Mouse (Mus musculus) lung, embryonic 16.5 days (tissue): ENCODE results near the gene Prr12. TPM values are rescaled to one million over a fixed set of nuclear protein-coding genes. Genes with fewer than 3 reads are reported as not detected.
"Not testable (repeated sequence)": the region's sequence is repeated elsewhere in the genome, so short reads cannot be mapped to it uniquely, and the experiment has no call there.

ENCODE experiments used
- ATAC-seq: fragments of 200-750 bp; cut with Nextera tagmentation; 2 replicates; pipeline ENCODE4 v1.8.0; 2017; ENCODE audit warnings: low read depth, mild to moderate bottlenecking, moderate library complexity
- H3K27ac ChIP-seq: fragments of 300-500 bp; sonication (generic); 2 replicates; pipeline ENCODE4 v1.5.1; 2014; ENCODE audit warnings: mild to moderate bottlenecking, control low read depth, low read length
- H3K27me3 ChIP-seq: fragments of 300-500 bp; sonication (generic); 2 replicates; pipeline ENCODE4 v1.6.1; 2014; ENCODE audit warnings: low read depth, low read length, mixed read lengths; ENCODE audit not compliant: control insufficient read depth, insufficient read depth
- H3K36me3 ChIP-seq: fragments of 300-500 bp; sonication (generic); 2 replicates; pipeline ENCODE4 v1.6.1; 2014; ENCODE audit warnings: low read length; ENCODE audit not compliant: control insufficient read depth, insufficient read depth
- H3K4me1 ChIP-seq: fragments of 300-500 bp; sonication (generic); replicated peaks from 2 replicates; pipeline ENCODE4 v1.6.1; 2014; ENCODE audit warnings: low read length, mixed read lengths; ENCODE audit not compliant: control insufficient read depth, insufficient read depth
- H3K4me2 ChIP-seq: fragments of 300-500 bp; sonication (generic); 2 replicates; pipeline ENCODE4 v1.6.1; 2014; ENCODE audit warnings: low read depth, low read length, control low read depth
- H3K4me3 ChIP-seq: fragments of 300-500 bp; sonication (generic); 2 replicates; pipeline ENCODE4 v1.5.1; 2014; ENCODE audit warnings: mild to moderate bottlenecking, low read length, control low read depth
- H3K9ac ChIP-seq: fragments of 300-500 bp; sonication (generic); 2 replicates; pipeline ENCODE4 v1.6.1; 2014; ENCODE audit warnings: low read length, control low read depth
- H3K9me3 ChIP-seq: fragments of 300-500 bp; sonication (generic); 2 replicates; pipeline ENCODE4 v1.6.1; 2016; ENCODE audit warnings: low read length; ENCODE audit not compliant: control insufficient read depth
- WGBS: fragments of 180-500 bp; shearing (Covaris S2); extraction: QIAGEN DNeasy Blood & Tissue Kit; methylation state at CpG from one replicate; pipeline ENCODE4 v1.1.7; 2014; 5-methylcytosine and 5-hydroxymethylcytosine counted together
- polyA plus RNA-seq: library from polyadenylated mRNA; unstranded; fragments of >200 nt; fragmentation: Nextera tagmentation; extraction: Ambion mirVana; gene quantifications from 2 replicates; pipeline ENCODE4 v1.2.1, GENCODE M21; 2015

The Prr12 gene
- polyA plus RNA-seq, result 9.2 TPM in 2 replicates

DNA sequence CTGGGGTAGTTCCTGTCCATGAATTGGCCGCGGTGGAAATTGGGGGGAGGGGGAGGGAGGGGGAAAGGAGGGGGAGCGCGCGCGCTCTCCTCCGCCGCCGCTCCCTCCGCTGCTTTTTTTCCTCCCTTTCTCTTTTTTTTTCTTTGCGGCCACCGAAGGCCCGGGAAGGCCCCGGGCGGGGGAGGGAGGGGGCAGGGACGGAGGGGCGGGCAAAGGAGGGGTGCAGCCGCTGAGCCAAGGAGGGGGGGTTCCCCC lies at the start of gene Prr12:
Gene Prr12 (minus strand): TSS at position 20 of the 255 bp plus-strand sequence.
- Histone ChIP-seq H3K36me3 (peaks cover 24% of the 10 kb centered on the region), H3K27ac (peak within 1 kb of the TSS; percentile 100), H3K9me3 (no peaks in the 10 kb centered on the region), H3K4me3 (peak within 1 kb of the TSS; percentile 90), H3K9ac (peak within 1 kb of the TSS; percentile 76), H3K4me2 (peak within 1 kb of the TSS; percentile 95), H3K4me1 (peaks cover 19% of the 10 kb centered on the region), H3K27me3 (no peaks in the 10 kb centered on the region)
- WGBS, result 0% methylated on average over 10 of the region's 18 CpGs
- ATAC-seq, result no peak

DNA sequence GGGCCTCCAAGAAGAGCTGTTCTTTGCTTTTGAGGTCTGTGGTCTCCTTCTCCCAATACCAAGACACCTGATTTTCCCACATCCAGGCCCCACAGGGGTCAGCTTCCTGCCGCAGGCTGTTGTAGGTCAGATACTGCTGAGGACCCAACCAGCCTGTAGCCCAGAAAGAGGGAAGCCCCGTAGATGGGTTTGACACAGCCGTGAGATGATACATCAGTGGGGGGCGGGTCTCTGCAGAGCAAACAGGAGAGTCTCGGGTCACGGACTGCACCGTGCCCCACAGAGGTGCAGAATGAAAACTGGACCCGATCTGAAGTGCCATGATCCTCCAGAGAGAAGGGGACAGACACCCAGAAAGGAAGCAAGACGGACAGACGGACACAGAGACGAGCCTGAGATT lies 49.8 kb upstream of the Prr12 start:
- WGBS, result 69% methylated on average over 11 of the region's 11 CpGs
- Histone ChIP-seq H3K4me2 (peak overlapping the region; percentile 69), H3K27me3 (no peaks in the 10 kb centered on the region), H3K27ac (no peak overlapping the region; the same call in 1 of the 2 replicates), H3K9ac (peak overlapping the region; percentile 74), H3K9me3 (no peaks in the 10 kb centered on the region), H3K36me3 (peaks cover 4% of the 10 kb centered on the region; the same call in 1 of the 2 replicates), H3K4me1 (peaks cover 22% of the 10 kb centered on the region), H3K4me3 (peak overlapping the region; percentile 56)
- ATAC-seq, result no peak

DNA sequence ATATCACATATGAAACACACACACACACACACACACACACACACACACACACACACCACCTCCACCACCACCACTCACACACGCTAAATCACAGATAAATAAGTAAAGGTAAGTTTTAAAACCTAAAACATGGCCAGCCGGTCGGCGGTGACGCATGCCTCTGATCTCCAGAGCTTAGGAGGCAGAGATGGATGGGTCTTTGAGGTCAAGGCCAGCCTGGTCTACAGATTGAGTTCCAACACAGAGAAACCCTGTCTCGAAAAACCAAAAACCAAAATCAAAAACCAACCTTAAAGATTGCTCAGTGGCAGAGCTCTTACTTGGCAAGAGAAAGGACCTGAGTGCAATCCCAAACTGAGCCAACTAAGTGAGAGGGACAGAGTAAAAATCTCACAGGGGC lies 47.4 kb upstream of the Prr12 start:
- ATAC-seq, result no peak

DNA sequence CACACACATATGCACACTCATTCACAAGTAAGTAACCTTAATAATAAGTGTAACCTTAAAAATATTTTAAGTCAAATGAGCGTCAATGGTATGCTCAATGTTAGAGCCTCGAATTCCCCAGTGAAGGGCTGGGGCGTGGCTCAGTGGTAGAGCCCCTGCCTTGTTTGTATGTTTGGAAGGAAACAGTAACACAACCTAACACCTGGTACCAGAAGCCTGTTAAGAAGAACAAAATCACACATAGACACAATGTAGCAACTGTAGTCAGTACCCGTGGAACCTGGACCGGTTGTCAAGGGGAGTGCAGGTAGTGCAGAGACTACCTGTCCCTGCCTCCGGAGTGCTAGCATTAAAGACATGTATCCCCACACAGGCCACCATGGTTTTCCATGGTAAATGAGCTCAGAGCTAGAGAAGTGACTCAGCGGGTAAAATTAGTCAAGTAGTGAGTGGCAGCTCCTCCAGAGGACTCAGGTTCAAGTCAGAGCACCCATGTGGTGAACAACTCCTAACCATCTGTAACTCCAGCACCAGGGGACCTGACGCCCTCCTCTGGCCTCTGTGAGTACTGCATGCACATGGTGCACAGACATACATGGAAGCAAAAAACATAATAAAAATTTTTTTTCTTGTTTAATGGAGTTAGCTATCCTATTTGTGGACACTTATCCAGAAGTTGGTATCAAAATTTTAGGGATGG lies 46.0 kb upstream of the Prr12 start:
- Histone ChIP-seq H3K9me3 (no peaks in the 10 kb centered on the region), H3K36me3 (peaks cover 6% of the 10 kb centered on the region; the same call in 1 of the 2 replicates), H3K27me3 (no peaks in the 10 kb centered on the region), H3K4me3 (no peak overlapping the region), H3K4me1 (peaks cover 14% of the 10 kb centered on the region), H3K9ac (no peak overlapping the region), H3K4me2 (no peak overlapping the region), H3K27ac (no peak overlapping the region)
- ATAC-seq, result no peak
- 87% methylated on average over 8 of the region's 8 CpGs for WGBS

More for the DNA sequence above, 47.4 kb upstream of the Prr12 start:
- peaks cover 6% of the 10 kb centered on the region; the same call in 1 of the 2 replicates for H3K36me3 ChIP-seq
- H3K9me3 ChIP-seq, result no peaks in the 10 kb centered on the region
- no peaks in the 10 kb centered on the region for H3K27me3 ChIP-seq
- no peak overlapping the region for H3K27ac ChIP-seq
- peaks cover 22% of the 10 kb centered on the region for H3K4me1 ChIP-seq
- no peak overlapping the region for H3K9ac ChIP-seq
- no peak overlapping the region for H3K4me2 ChIP-seq
- WGBS, result 75% methylated on average over 6 of the region's 6 CpGs
- no peak overlapping the region for H3K4me3 ChIP-seq

DNA sequence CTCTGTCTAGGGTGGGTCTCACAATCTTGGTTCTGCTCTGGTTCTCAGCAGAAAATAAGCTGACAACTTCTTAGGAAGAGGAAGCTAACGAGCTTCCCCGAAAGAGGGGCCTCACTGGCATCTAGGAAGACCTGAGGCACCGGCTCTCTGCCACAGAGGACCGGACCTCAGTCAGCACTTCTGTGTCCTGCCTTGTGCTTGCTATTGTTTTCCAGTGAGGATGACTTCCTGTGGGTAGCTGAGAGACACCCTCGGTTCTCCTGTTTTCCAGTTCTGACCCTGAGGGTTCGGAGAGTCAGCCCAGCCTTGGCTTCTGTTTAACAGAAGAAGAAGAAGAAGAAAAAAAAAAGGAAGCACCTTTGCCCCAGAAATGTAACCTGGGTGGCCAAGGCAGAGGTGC lies 44.8 kb upstream of the Prr12 start:
- Histone ChIP-seq H3K27ac (0 out of 2 replicates have a peak overlapping the region, but pooled peaks have one; percentile 4), H3K27me3 (no peaks in the 10 kb centered on the region), H3K9me3 (no peaks in the 10 kb centered on the region), H3K4me1 (peaks cover 11% of the 10 kb centered on the region), H3K4me2 (no peak overlapping the region), H3K4me3 (no peak overlapping the region), H3K9ac (no peak overlapping the region), H3K36me3 (peaks cover 6% of the 10 kb centered on the region; the same call in 1 of the 2 replicates)
- 47% methylated on average over 6 of the region's 6 CpGs for WGBS
- ATAC-seq, result no peak

DNA sequence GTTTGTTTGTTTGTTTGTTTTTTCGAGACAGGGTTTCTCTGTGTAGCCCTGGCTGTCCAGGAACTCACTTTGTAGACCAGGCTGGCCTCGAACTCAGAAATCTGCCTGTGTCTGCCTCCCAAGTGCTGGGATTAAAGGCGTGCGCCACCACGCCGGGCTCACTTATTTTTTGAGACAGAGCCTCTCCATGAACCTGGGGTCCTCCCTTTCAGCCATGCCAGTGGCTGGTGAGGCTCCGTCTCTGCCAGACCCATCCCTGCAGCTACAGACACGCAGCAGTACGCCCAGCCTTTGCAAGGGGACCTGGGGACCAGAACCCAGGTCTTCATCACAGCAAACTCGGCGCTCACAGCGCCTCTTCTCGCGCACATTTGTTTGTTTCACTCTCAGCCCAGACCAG lies 43.3 kb upstream of the Prr12 start:
- not testable (repeated sequence) for H3K4me2 ChIP-seq, H3K9ac ChIP-seq, H3K9me3 ChIP-seq, H3K36me3 ChIP-seq, ATAC-seq, H3K27ac ChIP-seq, H3K4me3 ChIP-seq, H3K27me3 ChIP-seq
- 90% methylated on average over 14 of the region's 14 CpGs for WGBS
- peaks cover 11% of the 10 kb centered on the region for H3K4me1 ChIP-seq

DNA sequence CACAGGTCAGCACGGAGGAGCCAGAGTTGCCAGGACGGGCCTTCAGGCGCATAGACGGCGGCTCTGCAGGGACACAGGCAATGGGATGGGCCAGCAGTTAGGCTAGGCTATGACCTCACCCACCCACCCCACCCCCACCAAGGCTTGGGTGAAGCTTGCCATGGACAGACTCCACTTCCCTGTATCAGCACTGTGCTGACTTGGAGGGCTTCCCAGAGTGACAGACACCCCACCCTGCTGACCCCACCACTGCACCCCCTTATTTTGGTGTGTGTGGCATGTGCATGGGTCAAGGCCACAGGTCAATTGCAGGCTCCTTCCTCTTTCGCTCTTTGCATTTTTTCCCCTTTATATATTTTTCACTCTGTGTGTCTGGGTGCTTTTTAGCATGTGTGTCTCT lies 42.7 kb upstream of the Prr12 start:
- peaks cover 17% of the 10 kb centered on the region for H3K4me1 ChIP-seq
- H3K4me2 ChIP-seq, result no peak overlapping the region
- no peak for ATAC-seq
- no peak overlapping the region for H3K9ac ChIP-seq
- peaks cover 6% of the 10 kb centered on the region; the same call in 1 of the 2 replicates for H3K36me3 ChIP-seq
- H3K9me3 ChIP-seq, result no peaks in the 10 kb centered on the region
- 78% methylated on average over 6 of the region's 6 CpGs for WGBS
- no peaks in the 10 kb centered on the region for H3K27me3 ChIP-seq
- no peak overlapping the region for H3K4me3 ChIP-seq
- no peak overlapping the region for H3K27ac ChIP-seq

DNA sequence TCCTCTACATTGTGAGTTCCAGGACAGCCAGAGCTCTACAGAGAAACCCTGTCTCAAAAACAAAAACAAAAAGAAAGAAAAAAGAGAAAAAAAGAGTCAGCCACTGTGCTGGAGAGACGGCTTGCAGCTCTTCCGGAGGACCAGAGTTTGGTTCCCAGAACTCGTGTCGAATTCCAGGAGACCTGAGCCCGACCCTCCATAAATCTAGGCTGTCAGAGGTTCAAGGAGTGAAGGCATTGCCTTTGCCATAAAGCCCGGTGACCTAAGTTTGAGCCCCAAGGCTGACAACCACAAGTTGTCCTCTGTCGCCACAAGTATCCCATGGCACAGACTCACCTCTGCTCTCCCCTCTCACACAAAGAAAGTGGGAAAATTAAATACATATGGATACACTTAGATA lies 41.4 kb upstream of the Prr12 start:
- Histone ChIP-seq H3K4me2 (no peak overlapping the region), H3K36me3 (peaks cover 6% of the 10 kb centered on the region; the same call in 1 of the 2 replicates), H3K4me3 (no peak overlapping the region), H3K9ac (0 out of 2 replicates have a peak overlapping the region, but pooled peaks have one; percentile 3), H3K27me3 (no peaks in the 10 kb centered on the region), H3K4me1 (peaks cover 20% of the 10 kb centered on the region), H3K9me3 (no peaks in the 10 kb centered on the region), H3K27ac (no peak overlapping the region)
- WGBS, result 28% methylated on average over 7 of the region's 7 CpGs
- ATAC-seq, result no peak

DNA sequence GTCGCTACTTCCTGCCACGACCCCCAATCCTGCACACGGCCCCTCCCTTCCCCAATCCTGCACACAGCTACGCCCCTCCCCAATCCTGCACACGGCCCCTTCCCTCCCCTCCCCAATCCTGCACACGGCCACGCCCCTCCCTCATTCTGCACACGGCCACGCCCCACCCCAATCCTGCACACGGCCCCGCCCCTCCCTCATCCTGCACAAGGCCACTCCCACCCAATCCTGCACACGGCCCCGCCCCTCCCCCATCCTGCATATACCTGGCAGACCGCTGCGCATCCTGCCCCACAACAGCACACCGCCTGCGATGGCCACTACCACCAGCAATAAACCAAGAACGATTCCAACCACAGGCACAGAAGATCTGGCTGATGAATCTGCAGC lies 40.8 kb upstream of the Prr12 start:
- WGBS, result 33% methylated on average over 16 of the region's 18 CpGs
- no peak overlapping the region for H3K9ac ChIP-seq

More for the DNA sequence above, 40.8 kb upstream of the Prr12 start:
- H3K9me3 ChIP-seq, result no peaks in the 10 kb centered on the region
- H3K4me2 ChIP-seq, result no peak overlapping the region
- no peak overlapping the region for H3K4me3 ChIP-seq
- H3K27me3 ChIP-seq, result no peaks in the 10 kb centered on the region
- H3K27ac ChIP-seq, result no peak overlapping the region
- peaks cover 5% of the 10 kb centered on the region; the same call in 1 of the 2 replicates for H3K36me3 ChIP-seq
- peaks cover 20% of the 10 kb centered on the region for H3K4me1 ChIP-seq
- ATAC-seq, result no peak
